Mouse (Mus musculus) kidney, adult 2 months (tissue): ENCODE measurements around the gene Cyp27b1.

ENCODE experiments used
- CTCF ChIP-seq: fragments of 200-500 bp; conservative IDR thresholded peaks from 2 replicates; pipeline ENCODE4 v1.5.1; 2011; ENCODE audit warnings: low read depth, mild to moderate bottlenecking, control low read depth, low read length, moderate library complexity, mixed read lengths; ENCODE audit not compliant: insufficient read depth, insufficient read length
- POLR2A ChIP-seq: fragments of 200-500 bp; IDR thresholded peaks from one replicate; pipeline ENCODE4 v1.6.1; 2011; ENCODE audit warnings: low read depth, low read length, control low read depth

GRCm38 (mm10) chr10:127016488-127016887, 31.6 kb upstream of the Cyp27b1 start:
- TF ChIP-seq CTCF (peak; percentile 68), POLR2A (no peak)
